Mouse (Mus musculus) heart, adult 2 months (tissue): ENCODE results near the gene Arhgap23.

Experiments used
- CTCF ChIP-seq: fragments of 200-600 bp; IDR thresholded peaks from 2 replicates; pipeline ENCODE4 v1.8.1; 2022; ENCODE audit warnings: antibody characterized with exemption, mild to moderate bottlenecking, moderate library complexity
- EP300 ChIP-seq: fragments of 200-500 bp; IDR thresholded peaks from 2 replicates; pipeline ENCODE4 v1.6.1; 2011; ENCODE audit warnings: low read depth, low read length, control low read depth; ENCODE audit not compliant: insufficient read depth
- POLR2A ChIP-seq: fragments of 200-500 bp; IDR thresholded peaks from 2 replicates; pipeline ENCODE4 v1.6.1; 2011; ENCODE audit warnings: mild to moderate bottlenecking, low read depth, low read length, control low read depth; ENCODE audit not compliant: insufficient read depth

- TF ChIP-seq CTCF, result no peak
- no peak for TF ChIP-seq POLR2A
- no peak for TF ChIP-seq EP300
These were observed 26.2 kb upstream of the Arhgap23 start for GRCm38 (mm10) chr11:97389127-97389526.
